Mouse (Mus musculus) heart, postnatal 14 days (tissue): ENCODE data around the gene Hoxc8. TPM values are rescaled to one million over a fixed set of nuclear protein-coding genes. Genes with fewer than 3 reads are reported as not detected.

Experiments
- DNase-seq, 2 experiments: peaks; one replicate each; pipeline ENCODE4 v3.0.0; 2021 to 2022
- intact Hi-C: fragments of 180-260 bp; cut with DNase I; formaldehyde crosslinking; loops from one replicate; pipeline ENCODE4 v1.15.1; 2025
- microRNA-seq, 2 experiments: library from miRNA; unstranded; fragments of <30 nt; microRNA quantifications; one replicate each; pipeline ENCODE4 v1.2.0; 2021 to 2022
- total RNA-seq, 2 experiments: library from RNA; stranded (reverse); gene quantifications; 2 replicates each; pipeline ENCODE4 v1.2.3; 2021

Gene Hoxc8
- total RNA-seq, 2 experiments from 2014 or later: not detected

DNA sequence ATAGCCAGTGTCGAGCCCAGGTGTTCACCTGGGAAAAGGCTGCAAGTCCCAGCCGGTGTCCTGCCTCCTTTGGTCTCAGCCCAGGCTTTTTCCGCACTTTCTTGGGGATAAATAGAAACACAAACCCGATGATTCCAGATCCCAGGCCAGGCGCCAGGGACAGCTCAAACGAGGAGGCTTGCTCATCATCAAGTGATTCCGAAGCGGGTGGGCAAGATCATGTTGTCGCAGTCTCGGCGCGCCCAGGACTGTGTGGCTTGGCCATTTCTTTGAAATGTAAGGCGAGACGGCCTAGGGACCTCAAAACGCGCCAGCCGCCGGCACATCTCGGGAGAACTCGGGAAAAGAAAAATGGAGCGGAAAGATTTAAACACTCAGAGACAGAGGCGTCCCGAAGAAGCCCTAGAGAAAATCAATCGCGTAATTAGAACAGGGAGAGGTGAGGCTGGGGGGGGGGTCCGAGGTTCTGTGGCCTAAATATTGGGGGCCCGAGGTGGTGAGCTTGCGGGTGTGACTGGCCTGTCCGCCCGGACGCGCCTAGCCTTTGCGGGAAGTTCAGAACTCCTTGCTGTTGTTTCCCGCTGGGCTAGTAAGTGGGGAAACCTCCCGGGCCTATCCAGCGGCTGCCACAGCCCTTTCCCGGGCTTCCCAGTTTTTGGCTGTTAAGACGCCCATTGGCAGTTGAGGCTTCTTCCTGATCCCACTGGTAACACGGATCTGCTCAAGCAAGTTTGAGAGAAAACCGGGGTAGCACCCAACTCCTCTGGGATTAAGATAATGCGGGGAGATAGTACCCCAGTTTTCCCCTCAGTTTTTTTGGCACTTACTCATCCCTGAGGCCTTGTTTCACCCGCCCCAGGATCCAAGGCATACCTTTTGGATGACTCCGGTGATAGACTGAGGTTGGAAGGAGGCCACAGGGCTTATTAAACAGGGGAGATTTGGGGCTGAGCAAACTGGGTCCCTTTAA lies 37.1 kb downstream of the Hoxc8 start:
- intact Hi-C loops: no loop called here
- no peak for DNase-seq

DNA sequence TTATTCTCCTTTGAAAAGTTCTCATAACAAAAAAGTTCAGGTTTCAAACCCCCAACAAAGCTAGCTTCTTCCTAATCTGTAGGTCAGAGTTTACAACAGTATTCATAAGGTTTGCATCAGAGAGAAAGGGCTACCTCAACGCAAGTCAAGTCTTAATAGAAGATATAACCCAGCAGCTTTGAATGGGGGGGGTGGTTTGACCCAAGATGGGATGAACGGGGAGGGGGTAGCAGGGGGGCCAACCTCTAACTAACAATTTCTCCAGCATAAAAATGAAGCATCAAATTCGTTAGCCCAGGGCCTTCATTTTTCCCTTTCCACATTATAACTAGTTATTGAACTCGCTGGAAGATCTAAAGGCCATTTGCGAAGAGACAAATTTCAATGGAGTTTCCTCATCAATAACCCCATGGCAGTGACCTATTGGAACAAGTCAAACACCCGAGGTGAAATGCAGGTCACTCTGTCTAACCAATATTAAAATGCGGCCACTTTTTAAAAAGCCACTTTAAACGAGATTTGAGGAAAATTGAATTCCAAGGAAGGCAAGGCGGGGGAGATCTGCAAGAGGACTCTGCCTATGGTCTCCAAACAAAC lies 38.6 kb downstream of the Hoxc8 start:
- DNase-seq: no peak
- intact Hi-C loops: no loop called here

DNA sequence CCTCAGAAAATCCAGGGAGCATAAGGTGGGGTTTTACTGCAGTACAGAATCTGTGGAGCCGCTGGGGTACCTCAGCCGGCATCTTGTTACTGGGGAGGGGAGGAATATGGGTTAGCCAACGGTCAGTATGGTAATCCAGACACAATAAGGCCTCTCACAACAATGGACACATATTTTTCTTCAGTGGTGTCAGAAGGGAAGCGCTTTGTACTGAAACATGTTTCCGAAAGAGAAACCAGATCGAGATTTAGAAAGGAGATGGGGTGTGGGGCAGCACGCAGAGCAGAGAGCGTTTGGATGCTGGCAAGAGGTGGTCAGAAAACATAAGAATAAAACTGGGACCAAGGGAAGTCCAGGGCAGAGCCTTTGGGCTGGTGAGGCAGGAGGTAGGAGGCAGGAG lies 39.7 kb downstream of the Hoxc8 start:
- DNase-seq: no peak
- intact Hi-C loops: no loop called here

DNA sequence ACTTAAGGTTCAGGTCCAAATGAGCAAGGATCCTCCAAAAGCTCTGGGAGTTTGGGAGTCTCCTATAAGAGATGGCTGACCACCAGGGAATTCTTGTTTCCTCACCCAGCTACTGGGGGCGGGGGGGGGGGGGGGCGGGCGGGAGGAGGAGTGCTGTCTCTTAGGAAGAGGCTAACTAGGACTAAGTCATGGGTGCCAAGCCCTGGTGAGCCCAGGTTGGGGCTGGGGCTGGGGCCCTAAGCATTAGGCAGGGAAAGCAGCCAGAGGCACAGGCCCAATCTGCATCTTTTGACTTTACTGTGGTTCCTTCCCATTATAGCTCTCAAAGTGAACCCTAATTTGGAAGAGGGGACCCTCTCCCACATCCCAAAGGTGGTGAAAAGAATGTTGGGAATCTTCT lies 41.8 kb downstream of the Hoxc8 start:
- DNase-seq: no peak
- intact Hi-C loops: no loop called here

DNA sequence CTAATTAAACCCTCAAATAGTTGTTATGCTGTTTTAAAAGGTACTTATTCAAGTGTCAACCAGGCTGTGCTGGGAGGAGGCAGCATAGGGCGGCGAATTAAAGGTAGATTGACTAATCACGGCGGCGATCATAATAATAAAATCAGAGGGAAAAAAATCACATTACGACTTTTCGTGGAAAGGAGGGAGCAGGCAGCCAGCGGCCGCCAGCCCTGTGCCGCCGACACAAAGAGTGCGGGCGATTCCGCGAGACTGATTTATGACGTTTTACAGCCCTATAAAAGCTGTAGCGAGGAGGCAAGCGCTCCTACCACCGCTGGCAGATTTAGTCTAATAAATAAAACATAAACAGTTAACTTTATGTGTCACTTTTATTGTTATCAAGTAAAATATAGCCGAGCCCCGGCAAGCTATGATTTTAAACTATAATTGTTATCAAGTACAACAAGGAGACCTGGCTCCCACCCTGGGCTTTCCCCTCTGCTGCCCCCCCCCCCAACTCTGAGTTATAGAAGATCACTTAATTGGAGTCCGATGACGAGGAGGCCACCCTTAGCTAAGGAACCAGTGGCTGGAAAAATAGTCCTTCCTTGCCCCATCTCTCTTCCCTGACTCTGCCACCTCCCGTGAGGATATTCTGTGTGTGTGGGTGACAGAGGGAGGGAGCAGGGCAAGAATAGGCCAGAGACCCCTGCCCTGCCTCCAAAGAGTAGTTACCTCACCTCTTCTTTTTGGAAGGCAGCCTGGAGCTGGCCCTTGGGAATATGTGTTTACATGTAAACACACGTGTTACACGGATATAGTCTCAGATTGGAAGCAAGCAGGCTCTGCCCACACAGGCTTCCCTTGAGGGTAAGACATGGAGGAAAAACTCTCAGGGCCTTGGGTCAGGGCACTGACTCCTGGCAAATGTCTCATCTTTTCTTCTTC lies 42.5 kb downstream of the Hoxc8 start:
- no peak for DNase-seq
- intact Hi-C loops: no loop called here

DNA sequence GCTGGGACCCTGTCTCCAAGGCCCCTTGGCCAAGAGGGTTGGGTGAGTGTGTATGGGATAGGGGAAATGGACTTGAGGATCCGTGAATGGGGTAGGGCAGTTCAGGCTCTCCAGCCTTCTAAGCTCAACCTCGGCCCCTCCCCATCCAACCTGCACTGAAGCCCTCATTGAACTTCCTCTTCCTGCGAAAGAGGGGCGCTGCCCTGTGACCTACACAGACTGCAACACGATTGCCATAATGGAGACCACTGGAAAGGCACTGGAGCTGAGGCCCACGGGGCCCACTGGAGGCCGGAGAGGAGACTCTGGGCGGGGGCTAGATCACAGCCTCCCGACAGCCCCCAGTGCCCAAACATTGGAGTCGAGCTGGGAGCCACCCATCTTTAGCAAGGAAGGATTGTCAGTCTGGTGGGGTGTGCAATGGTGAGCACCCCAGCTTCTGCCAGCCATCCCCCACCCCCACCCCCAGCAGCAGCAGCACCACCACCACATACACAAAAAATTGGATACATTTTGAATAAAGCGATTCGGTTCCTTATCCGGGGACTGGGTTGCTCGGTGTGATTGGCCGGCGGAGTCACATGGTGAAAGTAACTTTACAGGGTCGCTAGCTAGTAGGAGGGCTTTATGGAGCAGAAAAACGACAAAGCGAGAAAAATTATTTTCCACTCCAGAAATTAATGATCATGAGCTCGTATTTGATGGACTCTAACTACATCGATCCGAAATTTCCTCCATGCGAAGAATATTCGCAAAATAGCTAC lies 43.8 kb downstream of the Hoxc8 start:
- DNase-seq: no peak
- intact Hi-C loops: no loop called here

DNA sequence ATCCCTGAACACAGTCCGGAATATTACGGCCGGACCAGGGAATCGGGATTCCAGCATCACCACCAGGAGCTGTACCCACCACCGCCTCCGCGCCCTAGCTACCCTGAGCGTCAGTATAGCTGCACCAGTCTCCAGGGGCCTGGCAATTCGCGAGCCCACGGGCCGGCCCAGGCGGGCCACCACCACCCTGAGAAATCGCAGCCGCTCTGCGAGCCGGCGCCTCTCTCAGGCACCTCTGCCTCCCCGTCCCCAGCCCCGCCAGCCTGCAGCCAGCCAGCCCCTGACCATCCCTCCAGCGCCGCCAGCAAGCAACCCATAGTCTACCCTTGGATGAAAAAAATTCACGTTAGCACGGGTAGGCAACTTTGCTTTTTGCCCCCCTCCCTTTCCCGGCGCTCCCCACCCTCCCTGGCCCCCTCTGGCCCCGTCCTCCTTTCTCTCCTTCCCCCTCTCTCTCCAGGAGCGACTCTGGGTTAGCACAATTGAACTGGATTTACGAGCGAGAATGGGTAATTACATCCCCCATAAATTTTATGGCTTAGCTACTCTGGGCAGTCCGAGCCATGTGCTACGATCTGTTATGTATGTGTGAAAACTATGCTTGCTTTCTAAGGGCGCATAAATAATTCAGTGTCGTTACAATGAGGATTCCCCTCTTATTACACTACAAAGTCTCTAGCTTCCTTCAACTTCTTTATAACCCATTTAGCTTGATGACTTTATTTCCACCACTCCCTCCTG lies 44.6 kb downstream of the Hoxc8 start:
- no peak for DNase-seq
- intact Hi-C loops: no loop called here

DNA sequence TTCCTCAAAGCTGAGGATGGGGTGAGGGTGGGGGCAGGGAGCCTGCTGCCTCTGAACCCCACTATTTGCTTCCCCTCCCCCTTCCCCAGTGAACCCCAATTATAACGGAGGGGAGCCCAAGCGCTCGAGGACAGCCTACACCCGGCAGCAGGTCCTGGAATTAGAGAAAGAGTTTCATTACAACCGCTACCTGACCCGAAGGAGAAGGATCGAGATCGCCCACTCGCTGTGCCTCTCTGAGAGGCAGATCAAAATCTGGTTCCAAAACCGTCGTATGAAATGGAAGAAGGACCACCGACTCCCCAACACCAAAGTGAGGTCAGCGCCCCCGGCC lies 45.1 kb downstream of the Hoxc8 start:
- DNase-seq: no peak

DNA sequence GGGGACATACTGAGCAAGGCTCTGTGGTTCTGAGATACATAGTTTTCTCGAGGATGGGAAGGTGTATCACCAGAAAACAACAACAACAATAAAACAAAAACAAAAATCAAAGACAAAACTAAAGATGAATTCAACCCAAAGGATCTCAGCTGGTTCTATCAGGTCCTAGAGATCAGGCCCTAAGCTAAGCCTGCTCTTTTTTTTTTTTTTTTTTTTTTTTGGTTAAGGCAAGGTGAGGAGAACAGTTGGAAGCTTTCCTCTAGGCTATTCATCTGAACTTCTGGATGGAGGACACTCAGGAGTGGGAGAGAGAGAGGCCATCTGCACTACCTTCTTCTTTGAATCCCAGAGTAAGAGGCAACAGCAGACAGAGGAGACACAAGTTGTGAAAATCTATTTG lies 47.2 kb downstream of the Hoxc8 start:
- intact Hi-C loops: no loop called here
- no peak for DNase-seq

More for the DNA sequence above, 45.1 kb downstream of the Hoxc8 start:
- intact Hi-C loops: no loop called here

DNA sequence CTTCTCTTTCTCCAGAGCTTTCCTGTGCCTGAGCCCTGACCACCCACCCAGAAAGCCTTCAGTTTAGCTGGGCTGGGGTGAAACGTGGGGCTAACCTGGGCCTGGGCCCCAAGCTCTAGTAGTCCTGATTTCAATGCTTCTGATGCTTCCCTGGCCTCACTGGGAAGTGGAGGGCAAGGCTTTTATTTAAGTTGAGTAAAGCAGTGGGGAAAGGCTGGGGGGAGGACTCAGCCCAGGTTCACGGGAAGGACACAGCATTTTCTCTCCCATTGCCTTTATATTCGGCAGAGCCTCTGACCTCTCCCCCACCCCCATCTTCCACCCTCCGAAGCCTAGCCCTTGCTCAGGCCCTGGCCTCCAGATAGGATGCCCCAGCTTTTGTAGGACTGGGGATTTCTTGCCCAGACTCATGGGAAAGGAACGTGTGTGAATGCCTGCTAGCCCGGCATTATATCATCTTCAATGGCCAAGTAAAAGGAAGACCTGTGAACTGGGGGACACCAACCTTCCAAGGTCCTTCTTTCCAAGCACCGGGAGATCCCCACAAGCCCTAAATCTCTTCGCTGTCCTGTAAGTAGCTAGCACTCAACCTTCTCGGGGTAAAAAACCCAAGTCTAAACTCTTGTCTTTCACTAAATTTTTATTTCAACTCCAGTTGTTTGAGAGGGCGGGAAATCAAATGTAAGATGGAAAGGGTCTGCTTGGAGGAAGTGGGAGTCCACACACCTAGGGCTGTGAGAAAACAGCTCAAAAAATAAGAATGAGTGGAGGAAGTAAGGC lies 48.5 kb downstream of the Hoxc8 start:
- DNase-seq: no peak
- intact Hi-C loops: no loop called here

DNA sequence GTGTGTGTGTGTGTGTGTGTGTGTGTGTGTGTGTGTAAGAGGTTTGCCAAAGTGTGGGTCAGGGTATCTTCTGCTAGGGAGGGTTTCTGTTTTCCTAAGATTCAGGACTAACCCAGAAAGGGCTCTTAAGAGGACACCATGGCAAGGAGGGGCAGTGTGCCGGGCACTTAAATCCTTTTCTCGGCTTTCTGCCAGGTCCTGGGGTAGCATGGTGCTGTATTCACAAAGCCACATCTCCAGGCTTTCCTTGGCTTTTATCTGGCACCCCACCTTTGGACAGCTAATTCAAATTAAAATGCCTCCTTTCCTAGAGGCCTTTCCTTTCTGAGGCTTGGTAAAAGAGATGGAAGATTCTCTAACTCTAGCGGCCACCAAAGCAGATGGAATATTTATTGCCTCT lies 49.2 kb downstream of the Hoxc8 start:
- intact Hi-C loops: no loop called here
- no peak for DNase-seq

DNA sequence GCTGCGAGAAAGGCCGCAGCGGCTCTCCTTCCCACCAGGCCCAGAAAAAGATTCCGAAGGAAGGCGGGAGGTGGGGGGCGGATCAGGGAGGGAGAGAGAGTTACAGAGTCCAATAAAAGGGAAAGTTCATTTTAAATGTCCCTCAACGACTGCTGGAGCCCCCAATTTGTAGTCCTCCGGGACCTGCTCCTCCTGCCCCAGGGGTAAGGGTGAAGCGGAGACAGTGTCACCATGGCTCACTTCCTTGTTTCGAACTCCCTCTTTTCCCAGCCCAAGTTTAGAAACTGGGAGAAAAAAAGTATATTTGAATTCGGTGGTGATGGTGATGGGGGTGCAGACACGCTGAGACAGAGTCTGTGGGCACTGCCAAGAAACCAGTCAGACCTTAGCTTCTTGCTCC lies 50.2 kb downstream of the Hoxc8 start:
- intact Hi-C loops: no loop called here
- no peak for DNase-seq

DNA sequence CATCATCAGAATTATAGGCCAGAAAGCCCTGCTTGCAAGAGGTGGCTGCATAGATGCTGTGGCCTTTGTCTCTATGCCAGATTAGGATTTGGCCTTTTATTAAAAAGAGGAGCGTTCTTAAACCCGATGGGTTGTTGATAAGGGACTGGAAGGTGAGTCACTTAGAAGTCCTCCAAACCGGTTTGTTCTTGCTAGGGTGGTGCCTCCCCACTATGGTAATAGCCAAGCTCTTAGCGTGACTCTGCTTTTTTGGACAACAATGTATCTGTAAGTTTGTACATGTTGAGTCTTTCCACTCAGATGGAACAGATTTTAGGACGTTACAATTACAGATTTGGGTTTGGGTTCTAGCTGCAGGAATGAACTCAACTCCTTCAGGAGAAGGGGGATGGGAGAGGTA lies 51.2 kb downstream of the Hoxc8 start:
- intact Hi-C loops: no loop called here
- DNase-seq: no peak

DNA sequence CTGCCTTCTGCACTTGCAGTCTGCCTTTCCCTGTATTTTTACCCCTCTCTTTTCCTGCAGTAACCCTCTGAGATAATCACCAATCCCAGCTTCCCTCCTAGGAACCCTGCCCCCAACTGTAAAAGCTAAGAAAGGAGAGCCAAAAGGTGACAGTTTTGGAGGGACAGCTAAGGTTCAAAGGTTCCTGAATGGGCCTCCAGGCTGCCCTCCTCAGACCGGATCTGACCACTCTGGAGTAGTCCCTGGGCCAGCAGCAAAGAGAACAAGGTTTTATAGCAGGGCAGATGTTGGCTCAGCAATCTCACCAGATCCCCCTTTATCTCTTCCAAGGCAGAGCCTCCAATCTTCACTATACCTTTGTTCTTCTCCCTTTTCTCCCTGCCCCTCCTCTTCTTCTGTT lies 51.8 kb downstream of the Hoxc8 start:
- DNase-seq: no peak
- intact Hi-C loops: no loop called here

Small RNAs within 50 kb of the gene (microRNA-seq; reads per million reads assigned to microRNA genes)
- 0.54 to 0.72 reads per million in 2 experiments for gene Mir196a-2
- 0.36 to 13.2 reads per million in 2 experiments for gene Mir615

Other genes starting within 250 kb of the Hoxc8 start
- gene Hoxc13, start 69.5 kb upstream of the Hoxc8 start, total RNA-seq: not detected
- not detected for gene Hoxc12, start 53.9 kb upstream of the Hoxc8 start, total RNA-seq
- gene Hoxc11, start 36.2 kb upstream of the Hoxc8 start, total RNA-seq: not detected
- gene Hoxc10, start 23.8 kb upstream of the Hoxc8 start, total RNA-seq: not detected
- gene Hoxc5, start 23.2 kb upstream of the Hoxc8 start, total RNA-seq: not detected
- not detected for gene Hoxc9, start 14.2 kb upstream of the Hoxc8 start, total RNA-seq
- gene Hoxc6, start 7.7 kb downstream of the Hoxc8 start, total RNA-seq: not detected
- under 1 TPM in 1 of 2 experiments, not detected in 1; 0.31 TPM for gene Hoxc4, start 28.3 kb downstream of the Hoxc8 start, total RNA-seq
- gene Smug1, start 176.5 kb downstream of the Hoxc8 start, total RNA-seq: 10 to 100 TPM; 13.5 to 14.0 TPM
- gene Cbx5, start 249.2 kb downstream of the Hoxc8 start, total RNA-seq: 10 to 100 TPM; 54.6 to 65.4 TPM
- 100 to 1,000 TPM; 174 to 180 TPM for gene Hnrnpa1, start 249.8 kb downstream of the Hoxc8 start, total RNA-seq